Mouse (Mus musculus): ENCODE data around the gene Pex10.

GRCm38 (mm10) chr4:155098572-155098971, 31.8 kb downstream of the Pex10 start:
- TF ChIP-seq CTCF (IDR thresholded peaks at IDR 0.05; ENCODE audit: low read depth, low read length) (no peak), POLR2A (IDR thresholded peaks at IDR 0.05; ENCODE audit: insufficient read depth, low read length) (no peak)
